Mouse (Mus musculus): ENCODE data around the gene Ptprd. TPM values are rescaled to one million over a fixed set of nuclear protein-coding genes. Genes with fewer than 3 reads are reported as not detected.

The Ptprd gene
- polyA plus RNA-seq, 1 experiment from 2014 or later, result 96.7 TPM

- Histone ChIP-seq H3K4me1 (replicated peaks) (no peaks in the 10 kb centered on the region), H3K4me3 (no peak overlapping the region), H3K27ac (no peak overlapping the region), H3K9me3 (no peaks in the 10 kb centered on the region), H3K9ac (no peak overlapping the region), H3K36me3 (no peaks in the 10 kb centered on the region), H3K4me2 (no peak overlapping the region), H3K27me3 (no peaks in the 10 kb centered on the region)
- ATAC-seq (ENCODE audit: low FRiP score), result no peak
- 81% methylated on average over 3 of the region's 3 CpGs for WGBS
Observed at GRCm38 (mm10) chr4:76656734-76657133, 1555.0 kb downstream of the Ptprd start.

- H3K4me3 ChIP-seq, result no peak overlapping the region
- WGBS, result 93% methylated on average over 2 of the region's 2 CpGs
- no peak overlapping the region for H3K4me2 ChIP-seq
- no peaks in the 10 kb centered on the region for H3K9me3 ChIP-seq
- no peaks in the 10 kb centered on the region for H3K27me3 ChIP-seq
- H3K27ac ChIP-seq, result no peak overlapping the region
- no peak for ATAC-seq (ENCODE audit: low FRiP score)
- H3K9ac ChIP-seq, result no peak overlapping the region
- no peaks in the 10 kb centered on the region for H3K36me3 ChIP-seq
- H3K4me1 ChIP-seq (replicated peaks), result no peaks in the 10 kb centered on the region
Observed at GRCm38 (mm10) chr4:76652971-76653370, 1558.8 kb downstream of the Ptprd start.

GRCm38 (mm10) chr4:76621740-76622139 is 1590.0 kb downstream of the Ptprd start:
- 83% methylated on average over 7 of the region's 7 CpGs for WGBS
- ATAC-seq (ENCODE audit: low FRiP score), result no peak

GRCm38 (mm10) chr4:76616614-76617013 is 1595.1 kb downstream of the Ptprd start:
- Histone ChIP-seq H3K36me3 (no peaks in the 10 kb centered on the region), H3K27me3 (no peaks in the 10 kb centered on the region), H3K4me3 (no peak overlapping the region), H3K4me1 (replicated peaks) (no peaks in the 10 kb centered on the region), H3K9me3 (no peaks in the 10 kb centered on the region), H3K4me2 (no peak overlapping the region), H3K9ac (no peak overlapping the region), H3K27ac (no peak overlapping the region)
- WGBS, result 90% methylated on average over 6 of the region's 6 CpGs
- no peak for ATAC-seq (ENCODE audit: low FRiP score)

More at GRCm38 (mm10) chr4:76621740-76622139, 1590.0 kb downstream of the Ptprd start:
- Histone ChIP-seq H3K9ac (no peak overlapping the region), H3K36me3 (no peaks in the 10 kb centered on the region), H3K27ac (no peak overlapping the region), H3K4me3 (no peak overlapping the region), H3K9me3 (no peaks in the 10 kb centered on the region), H3K27me3 (no peaks in the 10 kb centered on the region), H3K4me1 (replicated peaks) (0 out of 2 replicates have a peak, but pooled peaks cover 3% of the 10 kb centered on the region), H3K4me2 (no peak overlapping the region)

- Histone ChIP-seq H3K36me3 (no peaks in the 10 kb centered on the region), H3K27ac (no peak overlapping the region), H3K4me1 (replicated peaks) (no peaks in the 10 kb centered on the region), H3K27me3 (no peaks in the 10 kb centered on the region), H3K9me3 (no peaks in the 10 kb centered on the region), H3K4me3 (no peak overlapping the region), H3K4me2 (no peak overlapping the region), H3K9ac (no peak overlapping the region)
- no peak for ATAC-seq (ENCODE audit: low FRiP score)
- WGBS, result 48% methylated on average over 7 of the region's 7 CpGs
Observed at GRCm38 (mm10) chr4:76608246-76608645, 1603.5 kb downstream of the Ptprd start.

- H3K4me2 ChIP-seq, result no peak overlapping the region
- H3K27ac ChIP-seq, result no peak overlapping the region
- H3K36me3 ChIP-seq, result no peaks in the 10 kb centered on the region
- no peaks in the 10 kb centered on the region for H3K9me3 ChIP-seq
- no peaks in the 10 kb centered on the region for H3K4me1 ChIP-seq (replicated peaks)
- WGBS, result 74% methylated on average over 2 of the region's 2 CpGs
- no peak overlapping the region for H3K4me3 ChIP-seq
- H3K9ac ChIP-seq, result no peak overlapping the region
- ATAC-seq (ENCODE audit: low FRiP score), result no peak
- H3K27me3 ChIP-seq, result no peaks in the 10 kb centered on the region
Observed at GRCm38 (mm10) chr4:76606808-76607207, 1605.0 kb downstream of the Ptprd start.

- Histone ChIP-seq H3K4me2 (no peak overlapping the region), H3K4me3 (no peak overlapping the region), H3K27me3 (no peaks in the 10 kb centered on the region), H3K4me1 (replicated peaks) (no peaks in the 10 kb centered on the region), H3K9ac (no peak overlapping the region), H3K36me3 (no peaks in the 10 kb centered on the region), H3K9me3 (no peaks in the 10 kb centered on the region), H3K27ac (no peak overlapping the region)
- no peak for ATAC-seq (ENCODE audit: low FRiP score)
- WGBS, result 92% methylated on average over 1 of the region's 1 CpGs
Observed at GRCm38 (mm10) chr4:76590722-76591121, 1621.0 kb downstream of the Ptprd start.

GRCm38 (mm10) chr4:76583025-76583424 is 1628.7 kb downstream of the Ptprd start:
- ATAC-seq (ENCODE audit: low FRiP score), result no peak
- no peak overlapping the region for H3K4me2 ChIP-seq
- H3K4me1 ChIP-seq (replicated peaks), result no peaks in the 10 kb centered on the region
- 88% methylated on average over 3 of the region's 3 CpGs for WGBS
- no peaks in the 10 kb centered on the region for H3K36me3 ChIP-seq
- H3K9ac ChIP-seq, result no peak overlapping the region
- no peaks in the 10 kb centered on the region for H3K9me3 ChIP-seq
- no peak overlapping the region for H3K4me3 ChIP-seq
- no peak overlapping the region for H3K27ac ChIP-seq
- H3K27me3 ChIP-seq, result no peaks in the 10 kb centered on the region

- Histone ChIP-seq H3K4me3 (no peak overlapping the region), H3K27me3 (no peaks in the 10 kb centered on the region), H3K4me1 (replicated peaks) (no peaks in the 10 kb centered on the region), H3K9ac (no peak overlapping the region), H3K9me3 (no peaks in the 10 kb centered on the region), H3K27ac (no peak overlapping the region), H3K4me2 (no peak overlapping the region), H3K36me3 (no peaks in the 10 kb centered on the region)
- no peak for ATAC-seq (ENCODE audit: low FRiP score)
Observed at GRCm38 (mm10) chr4:76566006-76566405, 1645.8 kb downstream of the Ptprd start.

- H3K4me3 ChIP-seq, result no peak overlapping the region
- no peak for ATAC-seq (ENCODE audit: low FRiP score)
- H3K36me3 ChIP-seq, result no peaks in the 10 kb centered on the region
- H3K4me2 ChIP-seq, result no peak overlapping the region
- no peaks in the 10 kb centered on the region for H3K27me3 ChIP-seq
- no peak overlapping the region for H3K9ac ChIP-seq
- no peak overlapping the region for H3K27ac ChIP-seq
- WGBS, result 77% methylated on average over 2 of the region's 2 CpGs
- H3K9me3 ChIP-seq, result no peaks in the 10 kb centered on the region
- no peaks in the 10 kb centered on the region for H3K4me1 ChIP-seq (replicated peaks)
Observed at GRCm38 (mm10) chr4:76541769-76542168, 1670.0 kb downstream of the Ptprd start.

GRCm38 (mm10) chr4:76532926-76533325 is 1678.8 kb downstream of the Ptprd start:
- Histone ChIP-seq H3K27me3 (no peaks in the 10 kb centered on the region), H3K4me1 (replicated peaks) (no peaks in the 10 kb centered on the region), H3K36me3 (no peaks in the 10 kb centered on the region), H3K4me2 (no peak overlapping the region), H3K9ac (no peak overlapping the region), H3K9me3 (0 out of 2 replicates have a peak, but pooled peaks cover 5% of the 10 kb centered on the region), H3K27ac (no peak overlapping the region), H3K4me3 (no peak overlapping the region)
- 76% methylated on average over 1 of the region's 1 CpGs for whole genome bisulfite sequencing
- no peak for ATAC-seq (ENCODE audit: low FRiP score)

- Histone ChIP-seq H3K9me3 (0 out of 2 replicates have a peak, but pooled peaks cover 5% of the 10 kb centered on the region), H3K4me3 (no peak overlapping the region), H3K9ac (no peak overlapping the region), H3K27ac (no peak overlapping the region), H3K27me3 (no peaks in the 10 kb centered on the region), H3K36me3 (no peaks in the 10 kb centered on the region), H3K4me1 (replicated peaks) (no peaks in the 10 kb centered on the region), H3K4me2 (no peak overlapping the region)
- 81% methylated on average over 3 of the region's 3 CpGs for WGBS
- ATAC-seq (ENCODE audit: low FRiP score), result no peak
Observed at GRCm38 (mm10) chr4:76525281-76525680, 1686.5 kb downstream of the Ptprd start.

GRCm38 (mm10) chr4:76503279-76503601 is 1708.5 kb downstream of the Ptprd start:
- H3K9ac ChIP-seq, result no peak overlapping the region
- WGBS, result 30% methylated on average over 3 of the region's 3 CpGs
- ATAC-seq (ENCODE audit: low FRiP score), result no peak
- H3K27ac ChIP-seq, result no peak overlapping the region
- no peaks in the 10 kb centered on the region for H3K36me3 ChIP-seq
- no peaks in the 10 kb centered on the region for H3K4me1 ChIP-seq (replicated peaks)
- H3K4me2 ChIP-seq, result no peak overlapping the region
- no peaks in the 10 kb centered on the region for H3K9me3 ChIP-seq
- H3K27me3 ChIP-seq, result no peaks in the 10 kb centered on the region
- H3K4me3 ChIP-seq, result no peak overlapping the region

All from hindbrain, embryonic 13.5 days (tissue).